Mouse (Mus musculus): ENCODE measurements at regions not wholly inside any gene's neighbourhood (a gene's known extent, or its start where the extent isn't known, plus 50 kb on each side); places are given as distances from the start of the nearest gene placed in this dataset.

- no peak for DNase-seq (ENCODE audit: extremely low spot score, low spot score)
These were observed 54.8 kb downstream of the 1700122O11Rik start for GRCm38 (mm10) chr17:47983286-47983685.

- peak; percentile 49 for DNase-seq (ENCODE audit: extremely low spot score, low spot score)
These were observed 56.5 kb downstream of the 1700122O11Rik start for GRCm38 (mm10) chr17:47981556-47982027.

GRCm38 (mm10) chr17:47979266-47979665, 54.8 kb upstream of the Foxp4 start:
- DNase-seq (ENCODE audit: extremely low spot score, low spot score) = no peak

- DNase-seq (ENCODE audit: extremely low spot score, low spot score) = peak; percentile 52
These were observed 54.1 kb upstream of the Foxp4 start for GRCm38 (mm10) chr17:47978404-47979030.

- no peak for DNase-seq (ENCODE audit: extremely low spot score, low spot score)
These were observed 53.6 kb upstream of the Foxp4 start for GRCm38 (mm10) chr17:47978001-47978400.

GRCm38 (mm10) chr17:47976999-47977357, 52.5 kb upstream of the Foxp4 start:
- no peak for DNase-seq (ENCODE audit: extremely low spot score, low spot score)

GRCm38 (mm10) chr17:47976061-47976998, 51.9 kb upstream of the Foxp4 start:
- peak; percentile 76 for DNase-seq (ENCODE audit: extremely low spot score, low spot score)

GRCm38 (mm10) chr17:47975281-47976060, 51.0 kb upstream of the Foxp4 start:
- no peak for DNase-seq (ENCODE audit: extremely low spot score, low spot score)

- no peak for DNase-seq (ENCODE audit: extremely low spot score, low spot score)
These were observed 50.1 kb upstream of the Foxp4 start for GRCm38 (mm10) chr17:47974503-47974902.

All from neural tube, embryonic 10.5 days (tissue).